Mouse (Mus musculus): ENCODE results near the gene Adamtsl3. TPM values are rescaled to one million over a fixed set of nuclear protein-coding genes. Genes with fewer than 3 reads are reported as not detected.

Adamtsl3 gene
- total and polyA plus RNA-seq, 2 experiments from 2014 or later: 1.00 to 4.1 TPM

- TF ChIP-seq EP300 (IDR thresholded peaks at IDR 0.05; ENCODE audit: low read depth) (no peak), CTCF (IDR thresholded peaks at IDR 0.05; ENCODE audit: low read depth) (no peak)
- no peaks in the 10 kb centered on the region for H3K9me3 ChIP-seq (replicated peaks; ENCODE audit: control insufficient read depth, low read length)
- no peak overlapping the region for H3K27ac ChIP-seq (ENCODE audit: low read depth)
- WGBS: 89% methylated on average over 3 of the region's 3 CpGs
- H3K27me3 ChIP-seq (ENCODE audit: control insufficient read depth, insufficient read depth, low read length): no peaks in the 10 kb centered on the region
- no peaks in the 10 kb centered on the region for H3K36me3 ChIP-seq (replicated peaks; ENCODE audit: control insufficient read depth, insufficient read depth, low read length)
- DNase-seq (ENCODE audit: low spot score) (no peak), ATAC-seq (ENCODE audit: insufficient read depth, low read depth) (no peak)
- no peak overlapping the region for H3K9ac ChIP-seq (replicated peaks; ENCODE audit: low read depth, low read length)
- H3K4me3 ChIP-seq (ENCODE audit: low read depth, low read length): no peak overlapping the region
- H3K4me1 ChIP-seq (ENCODE audit: control insufficient read depth, insufficient read depth): no peaks in the 10 kb centered on the region
- no peak overlapping the region for H3K4me2 ChIP-seq (ENCODE audit: low read depth, low read length)
Measured at GRCm38 (mm10) chr7:82387121-82387520, 51.6 kb downstream of the Adamtsl3 start.

GRCm38 (mm10) chr7:82394435-82395186 is 59.1 kb downstream of the Adamtsl3 start:
- H3K36me3 ChIP-seq (replicated peaks; ENCODE audit: control insufficient read depth, insufficient read depth, low read length): no peaks in the 10 kb centered on the region
- DNase-seq (ENCODE audit: low spot score): no peak
- H3K9me3 ChIP-seq (replicated peaks; ENCODE audit: control insufficient read depth, low read length): no peaks in the 10 kb centered on the region
- no peaks in the 10 kb centered on the region for H3K27me3 ChIP-seq (ENCODE audit: control insufficient read depth, insufficient read depth, low read length)
- 73% methylated on average over 6 of the region's 6 CpGs for WGBS
- ATAC-seq (ENCODE audit: insufficient read depth, low read depth): no peak
- no peak overlapping the region for H3K27ac ChIP-seq (ENCODE audit: low read depth)
- H3K4me2 ChIP-seq (ENCODE audit: low read depth, low read length): no peak overlapping the region
- no peak overlapping the region for H3K4me3 ChIP-seq (ENCODE audit: low read depth, low read length)
- no peaks in the 10 kb centered on the region for H3K4me1 ChIP-seq (ENCODE audit: control insufficient read depth, insufficient read depth)
- TF ChIP-seq EP300 (IDR thresholded peaks at IDR 0.05; ENCODE audit: low read depth) (no peak), CTCF (IDR thresholded peaks at IDR 0.05; ENCODE audit: low read depth) (no peak)
- no peak overlapping the region for H3K9ac ChIP-seq (replicated peaks; ENCODE audit: low read depth, low read length)

- Histone ChIP-seq H3K27me3 (ENCODE audit: control insufficient read depth, insufficient read depth, low read length) (no peaks in the 10 kb centered on the region), H3K4me1 (ENCODE audit: control insufficient read depth, insufficient read depth) (no peaks in the 10 kb centered on the region), H3K27ac (ENCODE audit: low read depth) (no peak overlapping the region), H3K4me2 (ENCODE audit: low read depth, low read length) (no peak overlapping the region), H3K36me3 (replicated peaks; ENCODE audit: control insufficient read depth, insufficient read depth, low read length) (no peaks in the 10 kb centered on the region), H3K4me3 (ENCODE audit: low read depth, low read length) (no peak overlapping the region), H3K9ac (replicated peaks; ENCODE audit: low read depth, low read length) (no peak overlapping the region), H3K9me3 (replicated peaks; ENCODE audit: control insufficient read depth, low read length) (no peaks in the 10 kb centered on the region)
- no peak for DNase-seq (ENCODE audit: low spot score)
- no peak for TF ChIP-seq EP300 (IDR thresholded peaks at IDR 0.05; ENCODE audit: low read depth)
- TF ChIP-seq CTCF (IDR thresholded peaks at IDR 0.05; ENCODE audit: low read depth): no peak
- ATAC-seq (ENCODE audit: insufficient read depth, low read depth): no peak
- 86% methylated on average over 12 of the region's 12 CpGs for WGBS
Measured at GRCm38 (mm10) chr7:82395239-82395638, 59.7 kb downstream of the Adamtsl3 start.

GRCm38 (mm10) chr7:82395751-82396512 is 60.4 kb downstream of the Adamtsl3 start:
- no peak overlapping the region for H3K27ac ChIP-seq (ENCODE audit: low read depth)
- no peaks in the 10 kb centered on the region for H3K9me3 ChIP-seq (replicated peaks; ENCODE audit: control insufficient read depth, low read length)
- H3K9ac ChIP-seq (replicated peaks; ENCODE audit: low read depth, low read length): no peak overlapping the region
- H3K4me2 ChIP-seq (ENCODE audit: low read depth, low read length): no peak overlapping the region
- no peak overlapping the region for H3K4me3 ChIP-seq (ENCODE audit: low read depth, low read length)
- TF ChIP-seq CTCF (IDR thresholded peaks at IDR 0.05; ENCODE audit: low read depth) (no peak), EP300 (IDR thresholded peaks at IDR 0.05; ENCODE audit: low read depth) (no peak)
- DNase-seq (ENCODE audit: low spot score) (no peak), ATAC-seq (ENCODE audit: insufficient read depth, low read depth) (no peak)
- H3K36me3 ChIP-seq (replicated peaks; ENCODE audit: control insufficient read depth, insufficient read depth, low read length): no peaks in the 10 kb centered on the region
- 85% methylated on average over 6 of the region's 6 CpGs for WGBS
- no peaks in the 10 kb centered on the region for H3K4me1 ChIP-seq (ENCODE audit: control insufficient read depth, insufficient read depth)
- no peaks in the 10 kb centered on the region for H3K27me3 ChIP-seq (ENCODE audit: control insufficient read depth, insufficient read depth, low read length)

GRCm38 (mm10) chr7:82396869-82397268 is 61.4 kb downstream of the Adamtsl3 start:
- DNase-seq (ENCODE audit: low spot score) (no peak), ATAC-seq (ENCODE audit: insufficient read depth, low read depth) (no peak)
- no peak overlapping the region for H3K4me2 ChIP-seq (ENCODE audit: low read depth, low read length)
- H3K27me3 ChIP-seq (ENCODE audit: control insufficient read depth, insufficient read depth, low read length): no peaks in the 10 kb centered on the region
- no peak overlapping the region for H3K9ac ChIP-seq (replicated peaks; ENCODE audit: low read depth, low read length)
- H3K9me3 ChIP-seq (replicated peaks; ENCODE audit: control insufficient read depth, low read length): no peaks in the 10 kb centered on the region
- TF ChIP-seq CTCF (IDR thresholded peaks at IDR 0.05; ENCODE audit: low read depth) (no peak), EP300 (IDR thresholded peaks at IDR 0.05; ENCODE audit: low read depth) (no peak)
- H3K4me3 ChIP-seq (ENCODE audit: low read depth, low read length): no peak overlapping the region
- H3K36me3 ChIP-seq (replicated peaks; ENCODE audit: control insufficient read depth, insufficient read depth, low read length): no peaks in the 10 kb centered on the region
- 36% methylated on average over 5 of the region's 5 CpGs for WGBS
- no peaks in the 10 kb centered on the region for H3K4me1 ChIP-seq (ENCODE audit: control insufficient read depth, insufficient read depth)
- no peak overlapping the region for H3K27ac ChIP-seq (ENCODE audit: low read depth)
